Mouse (Mus musculus) hematopoietic multipotent progenitor cell, adult 10-12 weeks (in vitro differentiated cells): ENCODE data around the gene Olfr906. TPM values are rescaled to one million over a fixed set of nuclear protein-coding genes. Genes with fewer than 3 reads are reported as not detected.

Experiments used
- polyA plus RNA-seq: library from polyadenylated mRNA; stranded (reverse); fragments of >175 nt; gene quantifications from 2 replicates; pipeline ENCODE4 v1.2.3, GENCODE M21; 2012; ENCODE audit warnings: low replicate concordance

Olfr906 gene
- not detected in 2 replicates for polyA plus RNA-seq

DNA sequence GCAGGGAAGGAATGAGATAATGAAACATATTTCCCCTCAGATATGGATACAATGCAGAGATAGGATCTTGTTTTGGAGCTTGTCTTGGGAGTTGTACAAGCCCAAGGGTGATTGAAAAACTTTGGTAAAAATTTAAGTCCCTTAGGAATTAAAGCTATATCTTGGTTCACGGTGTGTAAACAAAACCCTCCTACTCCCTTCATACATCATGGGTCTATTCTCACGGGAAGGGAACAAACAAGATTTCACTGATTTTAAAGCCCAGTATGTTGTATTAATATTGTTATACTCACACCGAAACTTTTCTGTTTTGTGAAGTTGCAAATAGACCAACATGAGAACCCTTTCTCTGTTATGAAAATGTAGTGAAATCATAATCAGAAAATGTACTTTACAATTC is at the start of gene Olfr906:
Gene Olfr906 (plus strand): TSS at position 301 of the 400 bp plus-strand sequence.

DNA sequence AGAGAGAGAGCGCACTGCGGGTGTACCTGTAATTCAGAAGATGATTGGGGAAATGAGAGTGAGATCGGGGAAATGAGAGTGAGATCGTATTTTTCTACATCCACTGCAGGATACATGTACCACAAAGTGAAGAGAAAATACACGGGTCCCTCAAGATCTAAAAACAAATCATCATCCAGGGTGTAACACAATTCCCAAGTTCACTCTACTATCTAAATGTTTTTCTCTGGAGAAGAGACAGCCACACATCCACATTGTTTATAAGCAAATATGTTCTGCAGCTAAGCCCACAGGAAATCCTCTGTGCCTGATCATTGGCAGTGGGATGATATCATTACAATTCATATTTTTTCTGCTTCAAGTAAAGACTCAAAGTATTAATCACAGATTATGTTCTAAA is 39.5 kb upstream of the Olfr906 start, which contains the start of gene Olfr902:
Gene Olfr902 (plus strand): TSS at position 301 of the 400 bp plus-strand sequence.

GRCm38 (mm10) chr9:38462844-38463243 is 24.0 kb upstream of the Olfr906 start, which contains the start of gene Olfr904:
Gene Olfr904 (plus strand): TSS chr9:38463144.

DNA sequence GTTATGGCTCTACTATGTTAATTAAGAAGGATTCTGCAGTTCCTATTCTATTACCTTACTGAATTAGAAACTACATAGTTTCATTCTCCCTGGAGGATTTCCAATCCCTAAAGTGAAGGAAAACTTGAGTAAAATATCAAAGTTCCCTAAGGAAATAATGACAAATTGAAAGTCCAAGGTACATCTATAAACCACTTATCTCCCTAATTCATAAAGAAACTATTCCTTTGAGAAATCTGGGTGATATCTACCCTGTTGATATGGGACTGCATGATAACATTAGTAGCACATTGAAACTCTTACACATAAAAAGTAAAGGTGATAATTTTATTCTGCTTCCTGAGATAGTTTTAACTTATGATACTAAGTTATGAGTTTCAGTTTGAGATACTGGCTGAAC is 16.1 kb upstream of the Olfr906 start, which contains the start of gene Olfr905:
Gene Olfr905 (plus strand): TSS at position 301 of the 400 bp plus-strand sequence.

GRCm38 (mm10) chr9:38495501-38495900 is 8.6 kb downstream of the Olfr906 start, which contains the start of gene Olfr907:
Gene Olfr907 (plus strand): TSS chr9:38495801.

DNA sequence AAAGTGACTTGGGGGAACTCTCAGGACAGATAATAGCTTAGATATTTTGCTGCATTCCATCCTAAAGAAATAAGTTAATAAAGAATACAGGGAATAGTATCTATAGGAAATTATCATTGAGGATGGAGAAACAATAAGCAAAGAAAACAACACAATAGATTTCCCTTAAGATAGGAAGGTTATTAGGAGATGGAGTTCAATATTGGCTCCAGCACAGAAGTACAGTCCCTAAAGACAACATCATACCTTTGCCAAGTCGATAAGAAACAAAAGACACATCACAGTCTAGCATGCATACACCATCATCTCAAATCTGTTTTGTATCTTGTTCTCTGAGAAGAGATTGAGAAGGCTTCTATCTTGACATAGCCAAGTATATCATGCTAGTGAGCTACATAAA is 34.4 kb downstream of the Olfr906 start, which contains the start of gene Olfr911-ps1:
Gene Olfr911-ps1 (plus strand): TSS at position 301 of the 400 bp plus-strand sequence.

GRCm38 (mm10) chr9:38537549-38537948 is 50.7 kb downstream of the Olfr906 start, which contains the start of gene Olfr910:
Gene Olfr910 (plus strand): TSS chr9:38537849.

Other genes starting within 250 kb of the Olfr906 start
- gene Olfr143, start 234.3 kb upstream of the Olfr906 start, polyA plus RNA-seq = not detected in 2 replicates
- gene Olfr895, start 219.2 kb upstream of the Olfr906 start, polyA plus RNA-seq = not detected in 2 replicates
- 0.05 TPM in 1 of 2 replicates, not detected in the other for gene Olfr896-ps1, start 196.0 kb upstream of the Olfr906 start, polyA plus RNA-seq
- 0.02 TPM in 1 of 2 replicates, not detected in the other for gene Olfr25, start 158.0 kb upstream of the Olfr906 start, polyA plus RNA-seq
- gene Olfr898, start 138.7 kb upstream of the Olfr906 start, polyA plus RNA-seq = not detected in 2 replicates
- gene Olfr250, start 120.2 kb upstream of the Olfr906 start, polyA plus RNA-seq = not detected in 2 replicates
- not detected in 2 replicates for gene Olfr251, start 110.0 kb upstream of the Olfr906 start, polyA plus RNA-seq
- not detected in 2 replicates for gene Olfr147, start 85.4 kb upstream of the Olfr906 start, polyA plus RNA-seq
- not detected in 2 replicates for gene Olfr901, start 57.6 kb upstream of the Olfr906 start, polyA plus RNA-seq
- not detected in 2 replicates for gene Olfr902, start 39.4 kb upstream of the Olfr906 start, polyA plus RNA-seq
- gene Olfr904, start 23.9 kb upstream of the Olfr906 start, polyA plus RNA-seq = not detected in 2 replicates
- not detected in 2 replicates for gene Olfr905, start 16.0 kb upstream of the Olfr906 start, polyA plus RNA-seq
- gene Olfr907, start 8.7 kb downstream of the Olfr906 start, polyA plus RNA-seq = not detected in 2 replicates
- not detected in 2 replicates for gene Olfr911-ps1, start 34.5 kb downstream of the Olfr906 start, polyA plus RNA-seq
- gene Olfr910, start 50.8 kb downstream of the Olfr906 start, polyA plus RNA-seq = not detected in 2 replicates
- gene Olfr912, start 93.1 kb downstream of the Olfr906 start, polyA plus RNA-seq = not detected in 2 replicates
- not detected in 2 replicates for gene Olfr913, start 105.7 kb downstream of the Olfr906 start, polyA plus RNA-seq
- not detected in 2 replicates for gene Olfr914, start 118.0 kb downstream of the Olfr906 start, polyA plus RNA-seq
- gene Olfr916, start 172.8 kb downstream of the Olfr906 start, polyA plus RNA-seq = not detected in 2 replicates
- not detected in 2 replicates for gene Olfr917, start 178.8 kb downstream of the Olfr906 start, polyA plus RNA-seq
- gene Olfr918, start 187.5 kb downstream of the Olfr906 start, polyA plus RNA-seq = not detected in 2 replicates
- gene Olfr919, start 216.6 kb downstream of the Olfr906 start, polyA plus RNA-seq = not detected in 2 replicates
- gene Vwa5a, start 231.2 kb downstream of the Olfr906 start, polyA plus RNA-seq = 1.7 and 1.8 TPM in 2 replicates